Mouse (Mus musculus): Measurements from ENCODE around the gene Mdh2. TPM values are rescaled to one million over a fixed set of nuclear protein-coding genes. Genes with fewer than 3 reads are reported as not detected.
A peak's percentile ranks its signal among the peaks of the same experiment; 100 is the strongest.

The Mdh2 gene
- polyA plus RNA-seq, 1 experiment = 264 TPM

DNA sequence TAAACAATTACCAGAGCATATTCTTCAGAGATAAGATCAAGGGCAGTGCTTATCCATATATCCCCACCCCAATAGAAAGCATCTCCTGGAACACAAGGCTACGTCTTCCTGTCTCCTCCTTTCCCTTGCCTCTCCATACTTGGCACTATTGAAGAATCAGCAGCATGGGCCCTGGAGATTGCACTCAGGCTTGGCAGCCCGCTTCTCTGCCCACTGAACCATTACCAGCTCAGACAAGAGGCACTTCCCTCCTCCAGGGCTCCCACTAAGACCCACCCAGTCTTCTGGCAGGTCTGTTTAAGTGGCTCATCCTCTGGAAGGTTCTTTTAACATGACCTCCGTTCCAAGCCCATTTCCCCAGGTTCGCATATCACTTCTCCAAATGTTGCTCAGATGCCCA lies 1.7 kb upstream of the Mdh2 start:
- DNase-seq (ENCODE audit: low spot score) = no peak

GRCm38 (mm10) chr5:135777796-135778470 lies 347 bp upstream of the Mdh2 start, which contains the start of gene Styxl1:
TSS of gene Styxl1 (minus strand) at chr5:135778385.
- peak; percentile 59 for DNase-seq (ENCODE audit: low spot score)

- no peak for DNase-seq (ENCODE audit: low spot score)
These were observed 2.1 kb downstream of the Mdh2 start for GRCm38 (mm10) chr5:135780331-135780730.

DNA sequence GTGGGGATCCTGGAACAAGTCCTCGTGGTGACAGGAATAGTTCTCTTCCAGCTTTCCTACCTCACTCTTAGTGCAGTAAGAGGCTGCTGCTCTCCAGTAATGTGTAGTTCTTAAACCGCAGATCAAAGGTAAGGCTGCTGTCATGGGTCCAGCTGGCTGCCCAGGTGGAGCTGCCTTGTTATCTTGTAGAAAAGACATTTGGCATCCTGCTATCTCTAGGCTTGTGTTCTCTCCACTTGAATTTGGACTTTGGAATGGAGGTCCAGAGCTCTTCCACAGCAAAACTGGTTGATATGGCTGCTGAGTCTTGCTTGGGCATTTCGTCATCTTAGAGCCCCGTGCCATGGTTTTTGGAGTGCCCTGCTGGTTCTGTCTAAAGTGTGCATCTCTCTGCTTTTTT lies 4.6 kb downstream of the Mdh2 start:
- no peak for DNase-seq (ENCODE audit: low spot score)

GRCm38 (mm10) chr5:135793996-135794858 lies 15.9 kb downstream of the Mdh2 start:
- DNase-seq (ENCODE audit: low spot score) = peak; percentile 75

- no peak for DNase-seq (ENCODE audit: low spot score)
These were observed 16.5 kb downstream of the Mdh2 start for GRCm38 (mm10) chr5:135794859-135795181.

- no peak for DNase-seq (ENCODE audit: low spot score)
These were observed 21.5 kb downstream of the Mdh2 start for GRCm38 (mm10) chr5:135799746-135800145.

GRCm38 (mm10) chr5:135800927-135801326 lies 22.6 kb downstream of the Mdh2 start:
- no peak for DNase-seq (ENCODE audit: low spot score)

- no peak for DNase-seq (ENCODE audit: low spot score)
These were observed 24.4 kb downstream of the Mdh2 start for GRCm38 (mm10) chr5:135802641-135803040.

- DNase-seq (ENCODE audit: low spot score) = no peak
These were observed 24.9 kb downstream of the Mdh2 start for GRCm38 (mm10) chr5:135803135-135803534.

DNA sequence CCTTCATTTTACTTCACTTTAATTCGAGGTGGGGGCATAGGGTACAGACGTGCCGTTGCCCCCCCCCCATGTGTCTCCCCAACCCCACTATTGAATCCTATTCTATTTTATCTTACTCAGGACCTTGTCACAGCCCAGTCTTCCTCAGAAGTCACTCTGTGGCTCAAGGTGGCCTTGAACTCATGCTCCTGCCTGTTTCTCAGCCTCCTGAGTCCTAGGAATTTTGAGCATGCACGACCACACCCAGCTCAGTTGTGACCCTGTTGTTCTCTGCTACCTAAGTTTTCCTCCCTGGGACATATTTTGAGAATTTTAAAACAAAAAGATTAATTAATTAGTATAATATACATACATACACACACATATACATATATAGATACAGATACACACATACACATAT lies 25.4 kb downstream of the Mdh2 start:
- DNase-seq (ENCODE audit: low spot score) = no peak

DNA sequence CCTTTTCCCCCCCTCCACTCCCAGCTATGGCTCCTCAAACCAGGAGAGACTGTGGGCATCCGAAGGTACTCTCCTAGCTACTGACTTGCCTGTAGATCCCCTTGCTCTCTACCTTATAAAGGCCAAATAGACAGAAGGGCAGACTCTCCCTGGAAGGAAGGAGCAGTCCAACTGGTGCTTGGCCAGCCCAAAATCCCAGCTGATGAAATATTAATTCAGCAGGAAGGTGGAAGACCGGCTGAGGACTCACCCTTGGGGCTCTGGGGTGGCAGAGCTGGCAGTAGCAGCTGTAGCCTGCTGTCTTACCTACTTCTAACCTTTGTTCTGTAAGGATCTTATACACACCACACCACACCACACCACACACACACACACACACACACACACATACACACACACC lies 26.5 kb downstream of the Mdh2 start:
- no peak for DNase-seq (ENCODE audit: low spot score)

DNA sequence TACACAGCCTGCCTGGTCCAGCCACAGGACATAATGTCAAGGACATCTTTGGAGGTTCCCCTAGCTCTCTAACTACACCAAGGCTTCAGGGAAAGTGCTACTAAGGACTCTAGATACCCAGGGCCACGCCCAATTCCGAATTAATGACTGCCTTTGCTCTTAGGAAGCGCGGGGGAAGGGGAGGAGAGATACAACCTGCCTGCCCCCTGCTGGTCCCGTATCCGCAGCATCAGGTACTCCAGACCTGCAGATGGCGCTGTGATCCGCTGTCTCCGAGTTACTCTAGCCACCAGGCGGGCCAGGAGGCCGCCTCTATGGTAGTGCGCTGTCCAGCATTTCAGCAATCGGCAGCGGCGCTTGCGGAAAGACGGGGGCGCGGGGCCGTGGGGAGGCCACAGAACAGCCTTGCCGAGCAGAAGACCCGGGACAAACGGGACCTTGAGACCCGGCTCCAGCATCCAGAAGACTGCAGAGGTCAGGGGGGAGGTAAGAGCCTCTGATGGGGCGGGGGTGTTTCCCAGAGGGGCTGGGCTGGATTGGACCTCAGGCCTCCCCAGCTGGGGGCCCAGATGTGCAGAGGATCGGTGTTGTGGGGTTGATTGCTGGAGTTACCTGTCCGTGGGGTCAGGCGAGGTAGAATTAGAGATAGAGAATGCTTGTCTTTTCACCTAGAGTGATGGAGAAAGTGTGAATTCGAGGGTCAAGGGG lies 28.4 kb downstream of the Mdh2 start, which contains the start of gene Srrm3:
Srrm3 (plus strand) TSS at position 336 of the 708 bp plus-strand sequence.
- peak; percentile 79 for DNase-seq (ENCODE audit: low spot score)

GRCm38 (mm10) chr5:135807263-135807637 lies 29.0 kb downstream of the Mdh2 start:
- DNase-seq (ENCODE audit: low spot score) = no peak

DNA sequence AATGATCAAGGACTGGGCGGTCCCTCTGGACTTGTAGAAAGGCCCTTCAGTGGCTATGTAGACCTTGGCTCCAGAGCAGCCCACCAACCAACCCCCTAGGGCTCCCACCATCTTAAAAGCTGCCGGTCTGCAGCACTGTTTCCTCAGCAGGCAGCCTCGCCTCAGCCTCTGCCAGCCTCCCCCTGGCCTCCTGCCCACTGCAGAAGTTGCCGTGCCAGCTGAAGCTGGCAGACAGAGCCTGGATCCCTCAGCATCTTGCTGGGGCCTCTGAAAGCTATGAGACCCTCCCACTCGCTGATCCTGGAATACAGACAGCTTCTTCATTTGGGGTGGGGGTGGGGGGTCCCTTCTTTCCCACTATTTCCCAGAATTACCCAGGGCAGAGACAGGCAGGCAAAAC lies 34.7 kb downstream of the Mdh2 start:
- DNase-seq (ENCODE audit: low spot score) = no peak

DNA sequence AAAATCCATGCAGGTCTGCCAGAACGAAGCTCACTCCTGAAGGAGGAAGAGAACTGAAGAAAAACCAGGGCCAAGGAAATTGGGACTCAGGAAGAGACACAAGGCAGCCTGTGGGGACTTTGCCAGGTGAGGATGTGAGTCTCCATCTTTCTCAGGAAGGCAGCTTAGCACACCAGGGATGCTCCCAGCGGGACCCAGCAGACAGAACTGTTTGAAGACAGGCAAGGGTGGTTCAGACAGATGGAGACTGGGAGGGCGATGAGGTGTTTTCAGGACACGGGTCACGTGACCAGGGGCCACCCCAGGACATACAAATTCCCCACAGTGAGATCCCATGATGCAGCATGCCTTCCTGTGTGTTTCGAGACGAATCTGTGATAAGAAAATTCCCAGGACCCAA lies 40.2 kb downstream of the Mdh2 start:
- DNase-seq (ENCODE audit: low spot score) = no peak

GRCm38 (mm10) chr5:135822316-135822944 lies 44.1 kb downstream of the Mdh2 start:
- no peak for DNase-seq (ENCODE audit: low spot score)

DNA sequence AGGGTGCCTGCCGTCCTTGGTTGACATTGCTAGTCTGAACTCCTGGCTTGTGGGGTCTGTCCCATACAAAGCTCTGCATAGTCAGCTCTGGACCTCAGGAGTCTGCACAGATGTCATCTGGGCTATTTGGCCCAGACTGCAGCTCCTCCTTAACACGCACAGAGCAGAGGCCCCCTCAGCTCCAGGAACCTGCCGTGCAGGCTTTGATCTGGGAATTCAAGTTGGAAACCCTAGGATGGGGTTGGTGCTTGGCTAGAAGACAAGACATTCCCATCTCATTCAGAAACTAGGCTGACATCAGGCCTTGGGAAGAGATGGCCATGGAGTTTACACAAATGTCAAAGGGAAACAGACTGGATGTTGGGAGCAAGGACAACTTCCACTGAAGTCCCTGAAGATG lies 46.2 kb downstream of the Mdh2 start:
- DNase-seq (ENCODE audit: low spot score) = no peak

- no peak for DNase-seq (ENCODE audit: low spot score)
These were observed 47.9 kb downstream of the Mdh2 start for GRCm38 (mm10) chr5:135826225-135826624.

- DNase-seq (ENCODE audit: low spot score) = no peak
These were observed 51.1 kb downstream of the Mdh2 start for GRCm38 (mm10) chr5:135829381-135829780.

DNA sequence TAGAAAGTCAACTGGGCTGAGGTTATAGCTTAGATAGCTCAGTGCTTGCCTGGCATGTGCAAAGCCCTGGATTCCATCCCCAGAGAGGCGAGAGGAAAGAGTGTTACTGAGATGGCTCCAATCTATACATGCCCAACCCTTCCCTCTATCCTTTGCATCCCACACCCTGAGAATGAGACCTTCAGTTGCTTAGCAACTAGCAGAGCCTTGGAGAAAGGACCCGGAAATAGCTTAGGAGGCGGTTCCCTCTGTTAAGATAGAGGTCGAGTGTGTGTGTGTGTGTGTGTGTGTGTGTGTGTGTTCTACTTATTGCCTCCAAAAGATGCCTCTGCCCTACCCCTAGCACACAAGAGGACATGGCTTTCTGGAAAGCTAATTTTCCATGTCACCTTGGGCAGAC lies 54.4 kb downstream of the Mdh2 start:
- no peak for DNase-seq (ENCODE audit: low spot score)
